Mouse (Mus musculus) lung, embryonic 16.5 days (tissue): ENCODE measurements around the gene Ager. TPM values are rescaled to one million over a fixed set of nuclear protein-coding genes. Genes with fewer than 3 reads are reported as not detected.

Source experiments
- polyA plus RNA-seq: library from polyadenylated mRNA; unstranded; fragments of >200 nt; fragmentation: Nextera tagmentation; extraction: Ambion mirVana; gene quantifications from 2 replicates; pipeline ENCODE4 v1.2.1, GENCODE M21; 2015

The Ager gene
- polyA plus RNA-seq, 1 experiment from 2014 or later, result 379 TPM

Other genes with a start within 250 kb of the Ager start
- 0.09 TPM in 1 of 2 replicates, not detected in the other for gene Btnl2, start 243.0 kb upstream of the Ager start, polyA plus RNA-seq
- not detected in 2 replicates for gene Btnl1, start 220.7 kb upstream of the Ager start, polyA plus RNA-seq
- gene BC051142, start 199.0 kb upstream of the Ager start, polyA plus RNA-seq, result 0.44 TPM in 1 of 2 replicates, not detected in the other
- gene Btnl4, start 120.5 kb upstream of the Ager start, polyA plus RNA-seq, result not detected in 2 replicates
- not detected in 2 replicates for gene Btnl6, start 80.5 kb upstream of the Ager start, polyA plus RNA-seq
- 9.2 and 10.2 TPM in 2 replicates for gene Notch4, start 33.6 kb upstream of the Ager start, polyA plus RNA-seq
- gene Gpsm3, start 8.1 kb upstream of the Ager start, polyA plus RNA-seq, result 15.4 and 18.3 TPM in 2 replicates
- 8.5 and 11.4 TPM in 2 replicates for gene Pbx2, start 6.6 kb upstream of the Ager start, polyA plus RNA-seq
- 128 and 129 TPM in 2 replicates for gene Rnf5, start 5.8 kb downstream of the Ager start, polyA plus RNA-seq
- 52.1 and 56.0 TPM in 2 replicates for gene Agpat1, start 6.4 kb downstream of the Ager start, polyA plus RNA-seq
- gene Egfl8, start 18.1 kb downstream of the Ager start, polyA plus RNA-seq, result 3.8 and 4.7 TPM in 2 replicates
- 21.0 and 23.9 TPM in 2 replicates for gene Ppt2, start 30.6 kb downstream of the Ager start, polyA plus RNA-seq
- gene Prrt1, start 31.7 kb downstream of the Ager start, polyA plus RNA-seq, result 0.13 and 0.53 TPM in 2 replicates
- gene Fkbpl, start 46.9 kb downstream of the Ager start, polyA plus RNA-seq, result 15.2 and 17.5 TPM in 2 replicates
- gene Atf6b, start 49.3 kb downstream of the Ager start, polyA plus RNA-seq, result 77.5 and 80.0 TPM in 2 replicates
- 0.62 and 1.1 TPM in 2 replicates for gene Tnxb, start 72.7 kb downstream of the Ager start, polyA plus RNA-seq
- 0.14 and 0.70 TPM in 2 replicates for gene C4b, start 146.0 kb downstream of the Ager start, polyA plus RNA-seq
- not detected in 2 replicates for gene Cyp21a1, start 206.7 kb downstream of the Ager start, polyA plus RNA-seq
- gene Stk19, start 239.1 kb downstream of the Ager start, polyA plus RNA-seq, result 30.7 and 31.2 TPM in 2 replicates
- 61.4 and 65.0 TPM in 2 replicates for gene Dxo, start 239.2 kb downstream of the Ager start, polyA plus RNA-seq